Mouse (Mus musculus) 416B (cell line): ENCODE data around the gene Cdc42bpb.

ENCODE experiments used
- DNase-seq: peaks from one replicate; pipeline ENCODE4 v3.0.0; 2011; ENCODE audit warnings: low read depth

The Cdc42bpb gene

DNA sequence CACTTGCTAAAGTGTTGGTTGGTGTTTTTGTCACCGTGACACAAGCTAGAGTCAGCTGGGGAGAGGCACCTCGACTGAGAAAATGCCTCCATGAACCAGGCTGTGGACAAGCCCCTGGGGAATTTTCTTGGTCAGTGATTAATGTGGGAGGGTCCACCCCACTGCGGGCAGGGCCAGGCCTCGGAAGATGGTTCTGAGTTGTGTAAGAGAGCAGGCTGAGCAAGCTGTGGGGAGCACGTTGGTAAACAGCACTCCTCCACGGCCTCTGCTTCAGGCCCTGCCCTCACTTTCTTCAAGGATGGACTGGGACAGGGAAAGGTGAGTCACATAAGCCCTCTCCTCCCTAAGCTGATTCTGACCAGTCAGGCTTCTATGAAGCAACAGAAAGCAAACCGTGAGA, 36.8 kb downstream of the Cdc42bpb start:
- DNase-seq, result no peak

DNA sequence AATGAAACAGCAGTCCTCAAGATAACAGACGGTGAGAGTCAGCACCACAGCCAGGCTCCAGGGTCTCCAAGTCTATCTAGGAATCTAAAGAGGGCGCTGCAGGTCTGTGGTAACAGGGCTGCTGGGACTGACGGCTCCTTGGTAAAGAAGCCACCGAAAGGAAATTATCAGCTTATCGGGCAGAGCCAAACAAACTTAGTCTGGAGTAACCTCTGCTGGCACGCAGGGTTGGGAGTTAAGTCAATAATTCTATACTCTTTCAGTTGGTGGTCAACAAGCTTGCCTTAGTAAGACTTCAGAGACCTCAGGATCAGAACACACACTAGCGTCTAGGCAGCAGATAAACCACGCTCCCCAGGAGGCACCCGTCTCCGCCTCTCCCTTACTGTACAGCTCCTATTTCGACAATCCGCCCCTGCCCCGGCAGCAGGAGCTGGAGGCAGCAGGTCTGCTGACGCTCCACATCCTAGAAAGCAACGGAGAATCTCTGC, 39.6 kb downstream of the Cdc42bpb start:
- DNase-seq, result peak; percentile 22

DNA sequence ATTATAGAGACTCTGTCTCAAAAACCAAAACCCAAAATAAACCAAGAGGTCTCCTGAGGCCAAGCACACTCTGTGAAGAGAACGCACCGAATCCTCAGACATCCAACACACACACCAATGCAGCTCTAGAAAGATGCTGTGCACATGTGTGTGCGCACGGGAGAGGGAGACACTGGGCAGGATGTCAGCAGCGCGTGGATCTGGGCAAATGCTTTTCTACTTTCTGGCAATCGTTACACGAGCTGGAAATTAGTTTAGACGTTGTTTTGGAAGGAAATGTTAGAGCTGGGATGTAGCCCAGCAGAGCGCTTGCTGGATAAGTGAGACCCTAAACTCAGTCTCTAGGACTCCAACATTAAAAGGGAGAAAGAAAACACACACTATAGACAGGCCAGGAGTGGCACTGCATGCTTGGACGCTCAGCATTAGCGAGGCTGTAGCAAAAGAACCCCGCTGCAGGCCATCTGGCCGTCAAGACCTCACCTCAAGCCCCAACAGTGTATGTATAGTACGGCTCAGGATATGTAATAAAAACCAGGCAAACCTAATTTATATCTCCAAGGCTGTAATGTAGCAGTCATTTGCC, 44.4 kb downstream of the Cdc42bpb start:
- DNase-seq, result no peak

DNA sequence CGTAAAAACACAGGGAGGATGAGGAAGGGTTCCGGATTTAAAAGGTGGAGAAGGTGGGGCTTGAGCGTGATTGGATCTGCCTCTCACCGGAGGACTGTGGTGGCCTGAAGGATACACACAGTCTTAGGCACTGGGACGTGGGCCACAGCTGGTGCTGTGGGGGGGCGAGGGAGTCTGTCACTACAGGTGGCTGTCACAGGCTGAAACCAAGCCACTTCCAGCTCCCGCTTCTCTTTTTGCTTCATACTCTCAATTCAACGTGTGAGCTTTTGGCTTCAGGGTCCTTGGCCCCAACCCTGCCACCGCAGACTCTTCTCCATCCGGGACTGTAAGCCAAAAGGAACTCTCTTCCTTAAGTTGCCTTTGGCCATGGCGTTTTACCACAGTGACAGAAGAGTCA, 45.1 kb downstream of the Cdc42bpb start:
- DNase-seq, result no peak

DNA sequence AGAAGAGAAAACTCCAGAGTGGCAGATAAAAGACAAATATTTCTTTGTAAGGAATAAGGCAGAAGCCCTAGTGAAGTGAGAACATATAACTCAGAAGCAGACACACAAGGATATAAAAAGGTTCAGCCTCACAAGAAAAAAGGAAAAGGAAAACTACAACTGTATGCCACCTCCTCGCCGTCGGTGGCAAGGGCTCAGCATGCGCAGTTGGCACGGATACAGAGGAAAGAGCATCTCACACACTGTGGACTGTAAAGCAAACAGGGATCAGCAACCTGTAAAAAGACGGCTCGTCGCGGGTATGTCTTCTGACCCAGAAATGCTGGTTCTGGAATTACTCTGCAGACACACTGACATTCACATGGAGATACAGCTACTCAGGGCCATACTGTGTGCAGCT, 45.9 kb downstream of the Cdc42bpb start:
- DNase-seq, result no peak

DNA sequence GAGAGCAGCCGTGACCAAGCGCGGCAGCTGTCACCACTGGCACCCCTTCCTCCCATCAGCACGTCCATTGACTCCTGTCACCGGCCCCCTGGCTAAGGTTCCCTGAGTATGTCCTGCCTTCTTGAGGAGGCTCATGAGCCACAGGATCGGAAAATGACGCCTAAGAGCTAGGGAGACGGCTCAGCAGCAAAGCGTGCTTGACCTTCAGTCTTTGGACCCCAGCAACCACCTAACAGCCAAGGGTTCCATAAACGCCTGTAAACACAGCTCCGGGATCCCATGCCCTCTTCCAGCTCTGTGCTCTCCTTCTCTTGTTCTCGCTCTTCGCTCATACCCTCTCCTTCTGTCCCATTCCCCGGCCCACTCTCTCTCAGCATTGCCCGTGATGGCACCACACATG, 48.2 kb downstream of the Cdc42bpb start:
- no peak for DNase-seq

DNA sequence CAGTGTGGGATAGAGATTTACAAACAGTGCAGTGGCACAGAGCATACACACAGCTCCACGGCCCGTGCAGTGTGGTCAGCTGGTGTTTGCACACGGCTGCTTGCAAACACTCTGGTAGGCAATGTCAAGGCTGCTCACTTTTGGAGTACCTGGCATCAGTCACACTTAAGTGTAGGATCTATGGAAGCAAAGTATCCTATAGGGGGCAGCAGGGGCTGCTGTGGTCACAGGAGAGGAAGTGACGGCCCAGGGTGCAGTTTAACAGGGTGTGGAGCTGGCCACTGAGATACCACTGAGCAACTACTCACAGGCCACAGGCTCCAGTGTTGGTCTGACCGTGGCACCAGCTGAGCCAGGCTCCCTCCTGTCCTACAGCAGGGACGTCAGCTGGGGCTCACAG, 49.2 kb downstream of the Cdc42bpb start:
- DNase-seq, result peak; percentile 73

DNA sequence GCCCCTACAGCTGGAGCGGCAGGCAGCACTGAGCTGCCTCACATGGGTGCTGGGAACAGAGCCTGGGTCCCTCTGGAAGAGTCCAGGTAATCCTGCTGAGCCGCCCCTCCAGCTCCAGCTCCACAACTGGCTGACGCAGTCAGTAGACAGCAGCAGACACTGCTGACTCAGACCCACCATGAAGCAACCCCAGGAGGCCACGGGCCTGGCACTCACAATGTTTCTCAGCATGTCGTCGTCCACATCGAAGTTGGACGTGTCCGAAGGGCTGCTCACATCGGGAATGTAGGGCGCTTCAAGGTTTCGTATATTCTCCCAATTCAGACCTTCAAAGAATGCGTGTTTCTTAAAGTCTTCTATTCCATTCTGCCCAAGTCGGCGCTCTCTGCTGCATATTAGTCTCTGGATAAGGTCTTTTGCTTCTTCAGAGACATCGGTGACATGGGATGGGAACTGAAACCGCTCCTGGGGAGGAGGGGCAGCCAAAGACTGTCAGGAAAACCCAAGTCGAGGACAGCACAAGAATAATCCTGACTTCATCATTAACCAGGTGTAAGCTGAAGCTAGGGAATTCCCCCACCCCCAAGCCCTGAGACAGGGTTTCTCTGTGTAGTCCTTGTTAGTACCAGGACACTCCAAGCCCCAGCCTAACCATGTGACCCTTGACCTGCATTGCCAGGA, 51.6 kb downstream of the Cdc42bpb start:
- DNase-seq, result no peak

DNA sequence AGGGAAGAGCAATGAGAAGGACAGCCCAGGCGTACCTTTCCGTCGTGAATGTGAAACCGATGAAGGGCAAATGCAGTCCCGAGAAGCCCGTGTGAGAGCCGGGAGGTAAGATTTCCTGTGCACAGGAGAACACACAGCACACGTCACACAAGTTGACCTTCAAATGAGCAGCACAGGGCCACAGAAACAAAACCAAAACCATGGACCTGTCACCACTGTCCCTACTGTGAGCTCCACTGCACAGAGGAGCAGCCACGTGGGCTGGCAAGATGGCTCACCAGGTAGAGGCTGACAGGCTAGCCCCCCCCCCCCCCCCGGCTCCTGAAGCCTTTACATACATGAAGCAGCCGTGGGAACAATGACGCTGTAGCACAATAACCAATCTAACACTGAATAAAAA, 52.6 kb downstream of the Cdc42bpb start:
- DNase-seq, result no peak

DNA sequence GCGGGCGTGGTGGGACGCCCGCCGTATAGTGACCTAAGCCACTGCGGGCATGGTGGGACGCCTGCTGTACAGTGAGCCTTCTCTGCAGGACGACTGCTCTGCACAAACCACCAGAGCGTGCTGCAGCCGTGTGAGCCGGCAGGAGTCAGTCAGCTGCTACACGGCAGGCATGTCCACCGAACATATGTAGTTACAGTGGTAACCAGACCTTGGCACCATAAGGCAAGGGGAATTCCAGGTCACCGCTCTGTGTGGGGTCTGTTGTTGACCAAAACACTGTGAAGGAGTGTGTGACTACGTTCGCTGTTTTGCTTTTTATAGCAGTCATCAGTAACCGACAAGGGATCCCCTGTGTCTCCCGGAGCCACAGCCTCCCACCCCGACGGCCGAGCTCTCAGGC, 53.0 kb downstream of the Cdc42bpb start:
- no peak for DNase-seq

DNA sequence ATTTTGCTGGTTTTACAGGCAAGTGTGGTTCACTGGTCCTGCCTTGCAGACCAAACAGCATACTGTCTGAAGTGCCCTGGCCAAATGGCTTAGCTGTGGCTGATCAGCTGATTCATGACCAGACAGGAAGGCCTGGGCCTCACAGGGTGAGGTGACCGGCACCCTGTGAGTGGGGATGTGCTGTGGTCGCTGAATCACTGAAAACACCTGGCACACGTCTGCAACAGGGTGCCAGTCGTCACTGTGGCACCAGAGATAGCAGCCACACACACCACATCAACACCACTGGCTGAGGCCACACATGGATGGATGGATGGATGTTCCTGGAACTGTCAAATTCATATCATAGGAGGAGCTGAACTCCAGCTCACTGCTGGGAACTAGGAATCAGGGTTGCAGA, 54.1 kb downstream of the Cdc42bpb start:
- DNase-seq, result peak; percentile 85

DNA sequence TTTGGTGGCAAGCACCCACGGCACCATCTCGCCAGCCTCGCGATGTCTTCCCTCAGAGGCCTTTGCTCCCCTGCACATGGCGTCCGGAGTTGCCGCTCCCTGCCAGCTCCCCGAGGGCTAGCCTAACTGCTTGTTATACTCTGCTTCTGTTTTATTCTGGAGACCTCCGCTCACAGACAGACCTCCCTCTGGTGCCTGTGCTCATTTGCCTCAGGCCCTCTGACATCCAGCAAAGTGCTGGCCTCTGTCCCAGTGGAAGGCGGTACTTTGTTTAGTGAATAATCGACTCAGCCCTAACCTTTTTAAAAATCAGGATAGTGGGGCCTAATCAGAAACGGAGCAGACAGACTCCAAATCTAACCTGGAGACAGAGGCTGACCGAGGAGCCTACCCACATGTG, 55.7 kb downstream of the Cdc42bpb start:
- DNase-seq, result no peak

DNA sequence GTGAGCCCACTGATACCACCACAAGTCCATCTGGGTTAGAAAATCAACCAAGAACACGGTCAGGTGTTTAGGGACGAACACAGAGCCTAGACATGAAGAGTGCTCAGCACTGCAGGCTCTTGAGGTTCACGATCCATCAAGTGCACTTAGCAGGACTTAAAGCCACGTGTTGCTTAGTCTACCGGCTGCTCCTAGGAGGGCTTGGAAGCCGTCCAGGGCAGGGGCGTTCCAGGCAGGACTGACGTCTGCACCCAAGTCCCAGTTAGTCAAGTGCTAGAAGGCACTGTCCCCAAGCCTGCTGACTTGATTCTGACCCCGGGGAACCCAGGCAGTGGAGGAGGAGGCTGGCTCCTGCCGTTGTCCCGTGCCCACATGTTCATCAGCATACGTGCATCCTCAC, 57.0 kb downstream of the Cdc42bpb start:
- DNase-seq, result no peak

DNA sequence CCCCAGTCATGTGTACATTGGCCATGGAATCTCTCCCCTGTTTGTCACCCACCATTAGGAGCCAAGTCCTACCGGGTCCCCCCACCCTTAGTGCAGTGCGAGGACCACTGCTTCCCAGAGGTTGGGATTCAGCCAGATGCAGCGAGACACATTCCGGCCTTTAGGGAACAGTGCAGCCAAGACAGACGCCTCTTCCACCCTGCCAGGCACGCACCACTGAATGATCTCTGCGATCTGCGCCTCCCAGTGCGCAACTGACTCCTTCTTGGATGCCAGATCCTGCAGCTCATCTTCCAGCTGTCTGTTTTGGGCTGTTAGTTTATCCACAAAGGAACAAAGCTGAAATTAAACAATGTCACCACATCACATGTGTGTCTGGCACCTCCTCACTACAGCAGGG, 59.8 kb downstream of the Cdc42bpb start:
- no peak for DNase-seq

DNA sequence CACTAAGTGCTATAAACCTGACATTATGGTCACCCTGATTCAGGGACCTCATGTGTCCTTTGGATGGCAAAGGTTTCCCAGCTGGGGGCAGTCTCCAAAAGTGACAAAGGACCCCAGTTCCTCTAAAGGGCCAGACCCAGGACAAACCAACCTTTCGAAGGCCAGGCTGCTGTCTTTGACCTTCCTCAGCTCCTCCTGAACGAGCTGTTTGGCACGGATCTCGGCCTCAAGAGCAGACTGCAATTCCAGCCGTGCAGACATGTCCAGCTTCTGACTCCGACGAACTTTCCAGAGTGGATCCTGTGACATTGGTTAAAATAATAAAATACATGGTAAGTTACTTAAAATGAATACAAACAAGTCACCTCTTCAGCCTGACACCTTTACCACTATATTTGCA, 63.2 kb downstream of the Cdc42bpb start:
- no peak for DNase-seq

DNA sequence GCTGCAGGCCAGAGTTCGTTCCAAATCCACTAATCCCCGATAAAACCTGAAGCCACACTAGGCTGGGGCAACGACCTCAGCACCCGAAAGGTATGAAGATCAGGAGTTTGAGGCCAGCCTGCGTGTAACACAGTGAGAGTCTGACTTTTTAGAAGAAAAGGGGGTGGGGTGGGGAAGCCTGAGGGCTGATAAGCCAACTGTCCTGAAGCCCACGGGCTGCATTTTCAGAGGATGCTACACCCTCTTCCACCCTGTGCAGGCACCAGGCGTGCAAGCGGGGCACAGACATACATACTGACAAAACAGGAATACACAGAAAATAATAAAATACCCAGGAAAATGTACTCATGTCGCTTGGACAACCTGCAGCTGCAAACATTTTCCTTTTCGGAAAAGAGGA, 65.7 kb downstream of the Cdc42bpb start:
- no peak for DNase-seq

DNA sequence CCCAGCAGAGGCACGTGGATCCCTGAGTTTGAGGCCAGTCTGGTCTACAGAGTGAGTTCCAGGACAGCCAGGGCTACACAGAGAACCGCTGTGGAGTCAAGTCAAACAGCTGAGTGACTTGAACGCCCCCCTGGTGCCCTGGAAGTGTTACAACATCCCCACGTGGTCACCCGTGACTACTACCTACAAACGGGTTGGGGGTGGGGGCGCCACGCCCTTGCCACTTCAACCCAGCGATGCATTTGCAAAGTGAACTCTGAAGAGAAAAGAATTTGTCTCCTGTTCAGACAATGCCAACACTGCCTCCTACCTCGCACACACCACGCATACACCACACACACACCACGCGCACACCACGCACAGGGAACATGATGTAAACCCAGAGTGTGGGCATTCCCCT, 67.6 kb downstream of the Cdc42bpb start:
- DNase-seq, result no peak

DNA sequence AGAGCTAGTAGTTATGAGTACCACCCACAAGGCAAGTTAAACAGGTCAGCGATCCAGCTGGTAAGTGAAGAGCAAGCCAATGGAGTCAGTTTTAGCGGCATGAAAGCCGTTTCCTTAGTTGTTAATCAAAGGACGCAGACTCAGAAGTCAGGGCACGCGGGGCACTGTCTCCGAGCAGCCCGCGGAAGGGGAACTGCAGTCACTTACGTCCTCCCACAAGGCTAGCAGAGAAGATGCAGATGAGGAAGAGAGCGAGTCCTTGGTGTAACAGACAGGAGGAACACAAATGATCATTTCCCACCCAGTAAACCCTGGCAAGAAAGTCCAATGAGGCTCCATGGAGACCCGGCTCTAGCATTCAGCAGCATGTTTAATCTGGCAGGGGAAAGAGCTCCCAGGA, 68.3 kb downstream of the Cdc42bpb start:
- no peak for DNase-seq

DNA sequence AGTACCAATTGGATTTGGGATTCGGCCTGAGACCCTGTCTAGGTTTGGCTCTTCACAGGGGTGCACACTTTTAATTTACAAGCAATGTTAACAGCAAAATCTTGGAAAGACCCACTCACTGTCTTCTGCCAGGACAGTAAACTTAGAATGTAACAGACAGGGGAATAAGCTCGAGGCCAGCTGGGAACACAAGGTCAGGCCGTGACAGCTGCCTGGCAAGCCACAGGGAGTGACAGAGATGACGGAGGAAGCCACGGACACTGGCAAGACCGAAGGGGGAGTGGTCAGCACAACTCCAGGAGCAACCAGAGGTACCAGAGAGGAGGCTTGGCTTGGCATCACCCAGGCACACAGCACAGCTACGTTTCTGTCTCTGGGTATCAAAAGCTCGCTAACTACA, 70.7 kb downstream of the Cdc42bpb start:
- DNase-seq, result no peak

DNA sequence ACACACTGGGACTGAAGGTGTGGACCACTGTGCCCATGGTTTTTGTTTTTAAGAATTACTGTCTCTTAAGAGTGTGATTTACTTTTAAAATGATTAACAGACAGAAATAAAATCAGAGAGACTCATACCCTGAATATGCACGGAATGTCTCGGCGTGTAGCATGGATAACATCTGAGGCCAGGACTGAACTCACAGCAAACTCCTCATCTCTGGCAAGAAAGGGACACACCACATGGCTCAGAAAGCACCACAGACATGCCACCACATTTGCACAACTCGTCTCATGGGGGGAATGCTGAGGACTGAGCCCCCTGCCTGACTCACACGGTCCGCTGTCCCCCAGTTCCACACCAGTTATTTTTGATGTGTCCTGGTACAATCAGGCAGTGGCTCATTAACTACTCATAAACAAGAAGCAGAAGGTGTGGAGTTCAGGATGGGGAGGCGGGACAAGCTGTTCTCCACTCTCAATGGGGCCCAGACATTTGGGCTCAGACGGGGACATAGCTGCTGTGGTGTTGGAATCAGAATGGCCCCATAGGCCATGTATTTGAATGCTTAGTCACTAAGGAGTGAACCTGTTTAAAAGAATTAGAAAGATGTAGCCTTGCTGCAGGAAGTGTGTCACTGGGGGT, 73.7 kb downstream of the Cdc42bpb start:
- no peak for DNase-seq

DNA sequence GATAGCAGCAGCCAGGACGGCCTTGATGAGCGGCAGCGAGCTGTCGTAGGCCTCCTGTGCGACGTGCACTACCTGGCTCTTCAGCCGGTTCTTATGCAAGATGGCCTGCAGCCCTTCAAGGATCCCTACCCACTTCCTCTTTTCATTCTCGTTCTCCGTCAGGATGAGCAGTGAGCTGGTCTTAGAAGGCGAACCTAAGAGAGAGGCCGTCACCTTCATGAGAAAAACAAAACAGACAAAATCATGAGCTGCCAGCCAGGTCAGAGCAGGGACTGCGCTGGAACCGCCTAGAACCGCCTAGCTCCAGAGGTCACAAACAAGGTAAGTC, 75.5 kb downstream of the Cdc42bpb start:
- DNase-seq, result no peak

DNA sequence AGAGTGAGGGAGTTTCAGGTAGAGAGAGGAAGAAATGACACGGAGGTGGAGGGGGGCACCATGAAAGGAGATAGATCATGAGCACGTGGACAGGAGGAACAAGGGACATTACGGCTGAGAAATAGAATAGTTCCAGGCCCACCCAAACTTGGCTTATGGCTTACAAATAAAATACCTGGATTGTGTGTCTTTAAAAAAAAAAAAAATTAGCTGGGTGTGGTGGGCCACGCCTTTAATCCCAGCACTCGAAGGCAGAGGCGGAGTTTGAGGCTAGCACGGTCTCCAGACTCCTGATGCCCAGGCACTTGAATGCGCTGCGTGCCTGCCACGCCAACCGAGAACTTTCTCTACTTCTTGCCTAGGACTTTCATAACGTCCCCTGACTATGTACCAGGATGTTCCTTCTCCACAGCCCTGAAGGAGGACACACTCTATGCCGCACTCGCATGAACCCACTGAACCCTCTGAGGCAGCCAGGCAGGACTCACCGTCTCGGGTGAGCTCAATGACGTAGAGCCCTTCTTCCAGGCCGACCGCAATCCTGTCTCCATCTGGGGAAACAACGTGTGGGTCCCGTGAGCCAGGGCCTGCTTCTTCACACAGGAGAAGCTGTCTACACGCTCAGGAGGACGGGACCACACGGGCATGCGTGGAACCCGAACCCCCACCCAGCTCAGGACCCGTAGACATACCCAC, 76.0 kb downstream of the Cdc42bpb start:
- no peak for DNase-seq

DNA sequence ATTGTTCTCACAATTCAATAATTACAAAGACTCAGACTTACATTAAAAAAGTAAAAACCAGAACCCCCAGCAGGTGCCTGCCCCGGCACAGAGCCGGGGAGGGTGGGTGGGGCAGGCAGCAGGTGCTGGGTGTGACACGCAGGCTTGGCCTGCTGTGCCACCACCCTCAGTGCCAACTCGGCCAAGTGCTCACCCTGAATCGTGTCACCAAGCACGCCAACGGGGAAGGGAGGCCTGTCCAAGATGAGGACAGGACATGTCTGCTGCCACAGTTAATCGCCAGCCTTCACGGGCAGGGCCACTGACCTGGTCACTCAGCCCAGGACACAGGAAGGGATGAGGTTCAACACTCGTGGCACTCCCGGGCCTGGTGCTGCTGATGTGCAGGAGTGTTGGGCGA, 84.5 kb downstream of the Cdc42bpb start:
- no peak for DNase-seq
